Mouse (Mus musculus): Measurements from ENCODE around the gene Agr2. TPM values are rescaled to one million over a fixed set of nuclear protein-coding genes. Genes with fewer than 3 reads are reported as not detected.
A peak's percentile ranks its signal among the peaks of the same experiment; 100 is the strongest.

Agr2 gene
- total and polyA plus RNA-seq, 2 experiments from 2014 or later: 0.20 TPM; not detected in 1

DNA sequence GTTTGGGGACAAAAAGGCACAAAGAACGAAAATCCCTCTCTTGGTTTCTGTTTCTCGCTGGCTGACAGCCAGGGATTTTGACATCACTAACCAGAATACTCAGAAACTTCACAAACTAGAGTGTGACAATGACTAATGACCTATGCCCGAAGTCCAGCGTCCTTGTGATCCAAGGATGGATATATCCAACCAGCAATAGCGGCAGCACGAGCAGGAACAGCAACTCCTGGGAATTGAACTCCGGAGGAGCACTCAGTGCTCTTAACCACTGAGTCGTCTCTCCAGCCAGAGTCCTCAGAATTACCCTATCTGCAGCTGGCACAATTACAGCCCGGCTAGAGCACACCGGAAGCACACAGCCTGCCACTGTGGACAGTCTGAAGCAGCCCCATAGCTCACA is 44.1 kb downstream of the Agr2 start:
- TF ChIP-seq CTCF (IDR thresholded peaks at IDR 0.05): no peak
- Histone ChIP-seq H3K9me3 (ENCODE audit: low read length) (no peaks in the 10 kb centered on the region), H3K4me3 (ENCODE audit: low read depth, low read length) (no peak overlapping the region), H3K27ac (ENCODE audit: low read depth, low read length) (no peak overlapping the region), H3K36me3 (ENCODE audit: insufficient read depth, low read length) (no peaks in the 10 kb centered on the region), H3K27me3 (ENCODE audit: insufficient read depth, low read length) (no peaks in the 10 kb centered on the region), H3K9ac (replicated peaks; ENCODE audit: low read length, poor library complexity, severe bottlenecking) (no peak overlapping the region), H3K4me2 (ENCODE audit: low read depth, low read length, poor library complexity, severe bottlenecking) (no peak overlapping the region), H3K4me1 (ENCODE audit: insufficient read depth, low read length) (no peaks in the 10 kb centered on the region; the same call in 1 of the 2 replicates)
- 93% methylated on average over 10 of the region's 10 CpGs for WGBS
- DNase-seq (ENCODE audit: low spot score) (no peak), ATAC-seq (ENCODE audit: low FRiP score) (no peak)

DNA sequence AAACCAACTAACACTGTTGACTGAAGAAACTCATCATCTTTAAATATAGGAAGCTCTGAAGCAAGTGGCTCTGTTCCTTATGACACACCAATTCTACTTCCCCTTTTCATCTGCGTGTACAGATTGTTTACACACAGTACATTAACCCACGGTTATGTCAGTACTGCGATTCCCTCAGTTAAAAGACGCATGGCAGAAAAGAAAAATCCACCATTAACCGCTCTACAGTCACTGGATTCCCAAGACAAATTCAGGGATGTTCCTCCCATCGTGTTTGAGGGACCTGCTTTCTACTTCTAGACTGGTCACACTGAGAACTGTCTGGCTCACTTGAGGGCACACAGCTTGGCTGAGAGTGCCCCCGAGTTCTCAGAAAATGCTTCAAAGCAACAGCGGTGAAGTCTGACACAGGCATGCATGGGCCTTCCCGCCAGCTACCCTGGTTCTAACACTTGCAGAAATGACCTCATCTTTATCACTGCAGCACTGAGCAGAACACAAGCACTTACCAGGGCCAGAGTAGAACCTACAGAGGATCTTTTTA is 46.9 kb downstream of the Agr2 start:
- TF ChIP-seq CTCF (IDR thresholded peaks at IDR 0.05): no peak
- H3K9ac ChIP-seq (replicated peaks; ENCODE audit: low read length, poor library complexity, severe bottlenecking): no peak overlapping the region
- H3K4me3 ChIP-seq (ENCODE audit: low read depth, low read length): peak overlapping the region; percentile 53
- no peaks in the 10 kb centered on the region; the same call in 1 of the 2 replicates for H3K4me1 ChIP-seq (ENCODE audit: insufficient read depth, low read length)
- no peaks in the 10 kb centered on the region for H3K36me3 ChIP-seq (ENCODE audit: insufficient read depth, low read length)
- DNase-seq (ENCODE audit: low spot score) (no peak), ATAC-seq (ENCODE audit: low FRiP score) (no peak)
- H3K4me2 ChIP-seq (ENCODE audit: low read depth, low read length, poor library complexity, severe bottlenecking): peak overlapping the region; percentile 67
- no peaks in the 10 kb centered on the region for H3K9me3 ChIP-seq (ENCODE audit: low read length)
- no peak overlapping the region for H3K27ac ChIP-seq (ENCODE audit: low read depth, low read length)
- no peaks in the 10 kb centered on the region for H3K27me3 ChIP-seq (ENCODE audit: insufficient read depth, low read length)
- WGBS: 73% methylated on average over 9 of the region's 9 CpGs

DNA sequence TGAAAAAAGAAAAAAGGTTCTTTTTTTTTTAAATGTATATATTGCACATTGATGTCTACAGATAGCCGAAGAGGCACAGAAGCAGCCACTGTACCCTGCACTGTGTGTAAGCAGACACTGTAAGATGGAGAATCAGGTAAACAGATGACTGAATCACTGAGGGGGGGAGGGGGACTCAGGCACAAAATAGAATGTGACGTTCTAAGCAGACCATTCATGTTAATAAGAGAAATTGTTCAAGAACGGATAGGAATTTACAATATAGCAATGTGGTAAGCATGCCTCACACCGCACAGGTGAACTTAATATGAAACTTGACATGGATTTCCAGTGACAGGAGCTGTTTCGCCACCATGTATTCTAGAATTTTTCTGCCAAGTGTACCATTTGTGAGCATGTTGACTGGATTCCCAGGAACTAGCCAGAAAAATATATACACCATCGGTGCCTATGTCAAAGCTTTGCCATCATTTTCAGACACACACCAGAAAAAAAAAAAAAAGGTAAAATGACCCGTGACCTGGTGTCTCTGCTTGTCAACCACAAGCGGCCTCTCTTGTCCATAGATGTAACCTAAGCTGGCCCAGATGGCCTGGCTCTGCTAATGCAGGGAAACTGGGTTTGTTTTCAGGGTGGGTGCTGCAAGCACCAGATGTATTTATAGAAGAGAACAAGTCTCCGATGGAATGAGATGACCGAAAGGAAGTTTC is 48.0 kb downstream of the Agr2 start:
- no peak for ATAC-seq (ENCODE audit: low FRiP score)
- DNase-seq (ENCODE audit: low spot score): no peak
- TF ChIP-seq CTCF (IDR thresholded peaks at IDR 0.05): no peak
- H3K4me2 ChIP-seq (ENCODE audit: low read depth, low read length, poor library complexity, severe bottlenecking): peak overlapping the region; percentile 67
- no peaks in the 10 kb centered on the region for H3K27me3 ChIP-seq (ENCODE audit: insufficient read depth, low read length)
- peak overlapping the region; percentile 80; the same call in 1 of the 2 replicates for H3K9ac ChIP-seq (replicated peaks; ENCODE audit: low read length, poor library complexity, severe bottlenecking)
- H3K36me3 ChIP-seq (ENCODE audit: insufficient read depth, low read length): no peaks in the 10 kb centered on the region
- WGBS: 40% methylated on average over 10 of the region's 10 CpGs
- peak overlapping the region; percentile 27; the same call in 1 of the 2 replicates for H3K27ac ChIP-seq (ENCODE audit: low read depth, low read length)
- H3K4me1 ChIP-seq (ENCODE audit: insufficient read depth, low read length): no peaks in the 10 kb centered on the region; the same call in 1 of the 2 replicates
- no peaks in the 10 kb centered on the region for H3K9me3 ChIP-seq (ENCODE audit: low read length)
- H3K4me3 ChIP-seq (ENCODE audit: low read depth, low read length): peak overlapping the region; percentile 53

DNA sequence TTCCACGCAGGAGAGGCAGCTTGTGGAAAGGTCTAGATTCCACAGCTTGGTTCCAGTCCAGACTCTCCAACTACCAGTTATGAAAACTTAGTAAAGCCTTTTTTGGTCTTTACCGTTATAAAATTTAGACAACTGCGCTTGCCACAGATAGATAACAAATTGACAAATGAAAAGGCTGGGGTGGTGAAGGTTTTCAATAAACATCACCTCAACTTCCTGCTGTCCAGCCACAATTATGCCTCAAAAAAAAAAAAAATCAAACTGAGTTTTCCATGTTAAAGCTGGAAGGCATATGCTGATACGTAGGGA is 48.5 kb downstream of the Agr2 start:
- H3K36me3 ChIP-seq (ENCODE audit: insufficient read depth, low read length): no peaks in the 10 kb centered on the region
- peak overlapping the region; percentile 67 for H3K4me2 ChIP-seq (ENCODE audit: low read depth, low read length, poor library complexity, severe bottlenecking)
- ATAC-seq (ENCODE audit: low FRiP score) (no peak), DNase-seq (ENCODE audit: low spot score) (no peak)
- WGBS: 33% methylated on average over 4 of the region's 4 CpGs
- peak overlapping the region; percentile 80 for H3K9ac ChIP-seq (replicated peaks; ENCODE audit: low read length, poor library complexity, severe bottlenecking)
- no peaks in the 10 kb centered on the region for H3K27me3 ChIP-seq (ENCODE audit: insufficient read depth, low read length)
- H3K27ac ChIP-seq (ENCODE audit: low read depth, low read length): peak overlapping the region; percentile 81
- no peak for TF ChIP-seq CTCF (IDR thresholded peaks at IDR 0.05)
- H3K4me1 ChIP-seq (ENCODE audit: insufficient read depth, low read length): no peaks in the 10 kb centered on the region; the same call in 1 of the 2 replicates
- peak overlapping the region; percentile 53 for H3K4me3 ChIP-seq (ENCODE audit: low read depth, low read length)
- H3K9me3 ChIP-seq (ENCODE audit: low read length): no peaks in the 10 kb centered on the region

DNA sequence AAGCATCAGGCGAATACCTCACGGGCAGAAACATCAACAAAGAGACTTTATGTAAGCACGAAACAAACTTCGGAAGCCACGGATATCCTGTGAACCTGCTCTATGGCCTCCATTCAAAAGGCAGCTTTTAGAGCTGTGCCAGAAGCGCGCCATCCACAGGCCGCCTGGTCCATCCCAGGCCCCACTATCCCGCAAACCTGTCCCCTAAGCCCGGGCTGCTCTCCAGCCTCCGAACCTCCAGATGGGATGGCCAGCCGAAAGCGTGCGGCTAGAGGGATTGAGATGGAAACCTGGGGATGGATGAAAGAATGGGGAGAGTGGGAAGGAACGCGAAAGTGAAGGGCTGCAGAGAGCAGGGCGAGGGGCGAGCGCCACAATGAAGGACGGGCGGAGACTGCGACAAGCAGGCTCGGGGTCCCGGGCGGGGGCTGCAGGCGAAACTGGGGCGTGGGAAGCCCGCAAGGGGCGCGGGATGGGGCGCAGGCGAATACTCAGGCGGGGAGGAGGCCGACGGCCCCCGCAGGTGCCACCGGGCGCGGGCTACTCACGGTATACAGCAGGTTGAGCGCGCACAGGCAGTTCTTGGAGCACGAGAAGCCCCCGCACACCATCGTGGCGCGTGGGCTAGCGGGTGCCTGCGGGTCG is 49.1 kb downstream of the Agr2 start:
- no peaks in the 10 kb centered on the region; the same call in 1 of the 2 replicates for H3K4me1 ChIP-seq (ENCODE audit: insufficient read depth, low read length)
- DNase-seq (ENCODE audit: low spot score) (peak; percentile 80), ATAC-seq (ENCODE audit: low FRiP score) (peak; percentile 84)
- H3K4me2 ChIP-seq (ENCODE audit: low read depth, low read length, poor library complexity, severe bottlenecking): peak overlapping the region; percentile 67
- peak overlapping the region; percentile 81 for H3K27ac ChIP-seq (ENCODE audit: low read depth, low read length)
- peak overlapping the region; percentile 80 for H3K9ac ChIP-seq (replicated peaks; ENCODE audit: low read length, poor library complexity, severe bottlenecking)
- H3K27me3 ChIP-seq (ENCODE audit: insufficient read depth, low read length): no peaks in the 10 kb centered on the region
- H3K36me3 ChIP-seq (ENCODE audit: insufficient read depth, low read length): no peaks in the 10 kb centered on the region
- peak; percentile 67 for TF ChIP-seq CTCF (IDR thresholded peaks at IDR 0.05)
- peak overlapping the region; percentile 53 for H3K4me3 ChIP-seq (ENCODE audit: low read depth, low read length)
- no peaks in the 10 kb centered on the region for H3K9me3 ChIP-seq (ENCODE audit: low read length)
- WGBS: under 1% methylated on average over 42 of the region's 50 CpGs

DNA sequence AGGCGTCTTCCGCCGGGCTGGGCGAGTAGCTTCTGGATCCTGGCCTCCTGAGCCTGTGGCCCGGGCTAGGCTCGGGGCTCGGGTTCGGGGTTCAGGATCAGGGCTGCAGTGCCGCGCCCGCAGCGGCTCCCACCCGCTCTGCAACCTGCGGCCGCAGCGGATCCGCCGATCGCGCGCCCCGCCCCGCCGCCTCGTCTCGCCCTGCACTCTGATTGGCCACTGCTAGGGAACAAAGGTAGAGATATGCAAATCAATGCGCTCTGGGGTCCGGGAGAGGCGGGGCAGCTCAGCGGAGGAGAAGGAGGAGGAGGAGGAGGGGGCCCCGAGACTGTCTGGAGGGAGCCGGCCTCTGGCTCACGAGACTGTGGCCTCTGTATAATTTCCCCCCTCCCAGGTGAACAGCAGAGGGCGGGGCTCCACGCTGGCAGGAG is 49.7 kb downstream of the Agr2 start, which contains the start of gene Tspan13:
Tspan13 (minus strand) TSS at position 153 of the 431 bp plus-strand sequence.
- peak within 1 kb of the TSS; percentile 67 for H3K4me2 ChIP-seq (ENCODE audit: low read depth, low read length, poor library complexity, severe bottlenecking)
- peak within 1 kb of the TSS; percentile 53 for H3K4me3 ChIP-seq (ENCODE audit: low read depth, low read length)
- no peaks in the 10 kb centered on the region for H3K36me3 ChIP-seq (ENCODE audit: insufficient read depth, low read length)
- peak within 1 kb of the TSS; percentile 81 for H3K27ac ChIP-seq (ENCODE audit: low read depth, low read length)
- ATAC-seq (ENCODE audit: low FRiP score) (peak; percentile 98), DNase-seq (ENCODE audit: low spot score) (peak; percentile 94)
- H3K27me3 ChIP-seq (ENCODE audit: insufficient read depth, low read length): no peaks in the 10 kb centered on the region
- peak within 1 kb of the TSS; percentile 80 for H3K9ac ChIP-seq (replicated peaks; ENCODE audit: low read length, poor library complexity, severe bottlenecking)
- no peaks in the 10 kb centered on the region; the same call in 1 of the 2 replicates for H3K4me1 ChIP-seq (ENCODE audit: insufficient read depth, low read length)
- peak; percentile 35; the same call in 1 of the 2 replicates for TF ChIP-seq CTCF (IDR thresholded peaks at IDR 0.05)
- WGBS: under 1% methylated on average over 29 of the region's 35 CpGs
- no peaks in the 10 kb centered on the region for H3K9me3 ChIP-seq (ENCODE audit: low read length)
